Mouse (Mus musculus) heart, postnatal 36 days (tissue): ENCODE data around the gene Il17rb. TPM values are rescaled to one million over a fixed set of nuclear protein-coding genes. Genes with fewer than 3 reads are reported as not detected.

Experiments used
- DNase-seq, 2 experiments: peaks; one replicate each; pipeline ENCODE4 v3.0.0; 2021 to 2022
- intact Hi-C: fragments of 180-260 bp; cut with DNase I; formaldehyde crosslinking; loops from one replicate; pipeline ENCODE4 v1.15.1; 2025
- total RNA-seq, 2 experiments: library from RNA; stranded (reverse); gene quantifications; 2 replicates each; pipeline ENCODE4 v1.2.3; 2021

Gene Il17rb
- total RNA-seq = not detected

DNA sequence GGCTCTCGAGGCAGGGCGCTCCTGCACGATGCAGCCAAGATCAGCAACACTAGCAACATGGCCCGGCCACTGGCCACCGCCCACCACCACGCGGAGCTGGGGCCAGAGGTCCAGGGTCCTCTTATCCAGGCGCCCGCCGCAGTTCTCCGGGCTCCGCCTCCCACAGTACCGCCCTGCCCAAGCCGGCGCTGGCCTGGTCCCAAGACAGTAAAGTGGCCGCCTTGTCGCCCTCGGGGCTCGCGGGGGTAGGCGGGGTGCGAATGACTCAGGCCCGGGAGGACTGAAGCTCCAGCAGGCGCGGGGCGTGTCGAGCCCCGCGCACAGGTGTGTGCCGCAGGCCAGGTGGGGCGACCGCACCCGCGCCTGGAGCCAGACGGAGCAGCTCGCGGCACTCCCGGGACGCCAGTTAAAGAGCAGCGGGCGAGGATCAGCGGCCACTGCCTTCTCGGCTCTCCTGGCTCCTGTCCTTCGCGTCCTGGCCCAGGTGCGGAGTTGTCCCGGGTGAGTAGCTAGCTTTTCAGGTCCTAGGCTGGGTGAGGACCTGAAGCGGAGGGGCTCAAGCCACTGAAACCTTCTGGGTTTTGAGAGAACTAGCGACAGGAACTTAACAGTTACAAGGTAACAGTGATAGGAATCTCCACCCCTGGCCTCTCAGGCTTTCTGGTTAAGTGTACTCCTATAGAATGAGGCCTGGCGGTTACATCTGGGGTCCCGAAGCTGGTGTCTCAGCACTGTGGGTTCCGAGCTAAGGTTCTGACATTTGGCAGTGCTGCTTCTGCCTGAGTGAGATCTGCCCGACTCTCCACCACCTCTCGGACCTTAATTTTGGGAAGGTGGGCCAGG lies at the start of gene Il17rb, which contains the start of gene Chdh:
Gene Il17rb, minus strand, starts transcription at position 164 of the 843 bp plus-strand sequence.
Gene Chdh, plus strand, starts transcription at position 291 of the 843 bp plus-strand sequence.
- intact Hi-C loops = no loop called here
- peak; percentile 45 to 55 for DNase-seq

DNA sequence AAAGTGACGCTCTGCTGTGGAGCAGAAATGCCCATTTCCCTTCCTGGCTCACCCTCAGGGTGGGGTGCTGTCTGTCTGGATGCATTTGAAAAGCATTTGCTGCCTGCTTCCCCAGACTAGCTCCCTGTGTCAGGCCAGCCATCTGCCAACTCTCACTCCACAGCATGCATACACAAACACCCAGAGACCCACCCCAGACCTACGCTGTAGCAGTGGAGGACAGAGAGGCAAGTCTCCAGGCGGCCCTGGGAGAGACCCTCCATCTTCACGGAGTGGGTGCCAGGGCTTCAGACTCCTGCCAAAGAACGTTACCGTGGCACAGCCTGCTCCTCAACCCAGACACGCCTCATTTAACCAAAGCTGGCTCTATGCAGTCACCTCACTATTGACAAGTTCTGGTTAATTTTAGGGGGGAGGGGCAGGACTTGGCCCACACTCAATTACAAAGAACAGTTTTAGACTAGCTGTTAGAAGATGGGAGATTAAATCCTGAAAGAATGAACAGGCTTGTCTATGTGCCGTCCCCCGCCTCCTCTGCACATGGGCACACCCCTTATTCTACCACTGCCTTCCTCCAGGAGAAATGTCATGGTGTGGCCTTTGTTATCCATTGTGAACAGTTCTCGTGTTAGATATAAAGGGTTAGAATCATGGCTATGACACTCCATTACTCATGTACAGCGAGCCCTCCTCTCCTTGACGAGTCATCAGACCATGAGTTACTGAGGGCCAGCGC lies 47.5 kb upstream of the Il17rb start:
- intact Hi-C loops = no loop called here
- no peak for DNase-seq

DNA sequence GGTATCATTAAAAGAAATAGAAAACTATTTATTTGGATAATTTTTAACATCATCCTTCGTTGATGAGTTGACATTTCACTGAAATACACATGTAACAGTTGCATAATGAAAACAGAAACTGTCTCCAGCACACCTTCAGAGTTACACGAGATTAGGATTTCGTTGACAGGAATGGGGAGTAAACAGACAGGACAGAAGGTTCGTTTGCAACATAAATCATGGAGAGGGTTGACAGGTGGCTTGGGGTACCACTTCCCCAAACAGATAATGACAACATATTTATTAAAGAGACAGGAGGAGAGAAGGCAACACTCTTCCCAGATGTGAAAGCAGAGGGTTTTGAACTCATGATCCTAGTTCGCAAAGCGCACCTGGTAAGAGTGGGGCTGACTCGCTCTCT lies 46.2 kb upstream of the Il17rb start:
- intact Hi-C loops = no loop called here

DNA sequence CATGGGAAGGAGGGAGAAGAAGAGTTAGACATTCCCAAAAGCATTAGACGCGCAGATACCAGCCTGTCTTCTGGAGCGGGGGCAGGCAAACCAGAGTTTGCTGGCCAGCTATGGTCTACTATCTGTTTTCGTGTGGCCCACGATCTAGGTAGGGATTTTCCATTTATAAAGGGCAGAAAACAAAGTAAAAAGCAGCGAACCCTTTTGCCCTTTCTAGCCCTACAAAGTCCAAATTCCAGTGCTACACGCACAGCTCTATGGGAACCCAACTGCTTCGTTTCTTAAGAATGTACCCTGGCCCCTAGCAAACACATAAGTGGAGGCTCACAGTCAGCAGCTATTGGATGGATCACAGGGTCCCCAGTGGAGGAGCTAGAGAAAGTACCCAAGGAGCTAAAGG lies 41.6 kb upstream of the Il17rb start:
- no peak for DNase-seq
- intact Hi-C loops = no loop called here

More for the DNA sequence above, 46.2 kb upstream of the Il17rb start:
- DNase-seq = no peak

DNA sequence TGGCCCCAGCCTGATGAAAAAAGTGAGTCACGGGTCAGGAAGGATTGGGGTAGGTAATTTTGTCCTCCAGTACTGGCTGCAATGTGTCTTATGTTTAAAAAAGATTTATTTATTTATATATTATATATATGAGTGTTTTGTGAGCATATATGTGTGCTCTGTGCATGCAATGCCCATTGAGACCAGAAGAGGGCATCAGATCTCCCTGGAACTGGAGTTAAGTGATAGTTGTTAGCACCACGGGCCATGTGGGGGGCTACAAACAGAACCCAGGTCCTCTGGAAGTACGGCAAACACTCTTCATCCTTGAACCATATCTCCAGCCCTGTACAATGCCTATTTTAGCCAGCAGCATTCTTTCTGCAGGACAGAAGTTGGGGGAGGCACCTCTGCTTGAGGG lies 39.4 kb upstream of the Il17rb start:
- intact Hi-C loops = no loop called here
- no peak for DNase-seq

DNA sequence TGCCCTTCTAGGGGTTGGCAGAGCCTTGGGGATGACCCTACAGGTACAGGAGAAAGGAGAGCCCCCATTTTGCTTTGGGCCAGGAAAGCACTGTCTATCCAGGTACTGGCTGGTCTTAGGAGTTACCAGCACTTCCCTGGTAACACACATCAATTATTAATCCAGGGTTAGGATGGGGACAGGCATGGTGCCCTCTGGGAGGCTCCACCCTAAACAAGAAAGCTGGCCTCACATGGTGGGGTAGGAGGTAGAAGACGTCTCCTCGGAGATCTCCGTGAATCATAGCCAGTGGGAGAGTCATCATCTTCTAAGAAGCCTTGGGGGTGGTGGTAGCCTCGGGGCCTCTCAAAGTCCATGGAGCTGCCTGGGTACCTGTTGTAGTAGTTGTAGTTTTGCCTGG lies 38.3 kb upstream of the Il17rb start:
- intact Hi-C loops = no loop called here
- no peak for DNase-seq

DNA sequence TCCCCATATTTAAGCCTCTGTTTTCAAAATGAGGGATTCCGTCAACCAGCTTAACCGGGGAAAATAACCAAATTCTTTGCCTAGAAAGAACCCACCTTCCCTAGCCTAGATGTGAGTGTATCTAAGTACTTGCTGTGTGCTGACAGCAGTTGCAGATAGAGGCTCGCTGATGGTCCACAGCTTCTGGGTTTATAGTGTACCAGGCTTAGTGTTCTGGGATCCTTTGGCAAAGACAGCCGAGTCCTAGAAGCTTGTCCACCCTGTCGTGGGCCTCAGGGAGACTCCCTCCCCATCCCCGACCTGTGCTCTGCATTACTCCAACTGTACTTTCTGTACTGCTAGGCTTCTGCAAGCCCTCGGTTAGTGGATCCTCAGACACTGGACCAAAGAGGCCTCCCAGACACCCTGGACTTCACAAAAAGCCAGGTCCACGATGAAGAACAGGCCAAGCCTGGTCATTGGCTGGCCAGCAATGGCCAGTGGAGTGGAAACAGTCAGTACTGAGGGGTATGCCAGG lies 37.1 kb upstream of the Il17rb start:
- intact Hi-C loops = no loop called here
- DNase-seq = peak in 1 of 2 experiments; percentile 31

DNA sequence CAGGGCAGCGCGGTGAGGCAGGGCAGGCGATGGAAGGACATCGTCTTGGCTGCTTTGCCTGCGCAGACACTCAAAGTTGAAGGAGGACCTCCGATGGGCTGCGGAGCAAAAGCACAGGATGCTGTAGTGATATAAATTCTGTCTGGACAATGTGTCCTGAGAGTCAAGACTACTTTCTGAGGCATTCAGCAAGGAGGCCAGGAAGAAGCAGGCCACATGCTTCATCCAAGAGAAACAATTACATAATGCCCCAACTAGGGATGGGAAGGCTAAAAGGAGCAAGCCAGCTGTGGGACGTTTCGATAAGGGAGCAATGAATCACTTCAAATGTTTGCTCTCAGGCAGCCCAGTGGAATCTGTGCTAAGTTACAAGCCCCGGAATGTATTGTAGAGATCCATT lies 36.5 kb upstream of the Il17rb start:
- DNase-seq = peak; percentile 22 to 49
- intact Hi-C loops = no loop called here

DNA sequence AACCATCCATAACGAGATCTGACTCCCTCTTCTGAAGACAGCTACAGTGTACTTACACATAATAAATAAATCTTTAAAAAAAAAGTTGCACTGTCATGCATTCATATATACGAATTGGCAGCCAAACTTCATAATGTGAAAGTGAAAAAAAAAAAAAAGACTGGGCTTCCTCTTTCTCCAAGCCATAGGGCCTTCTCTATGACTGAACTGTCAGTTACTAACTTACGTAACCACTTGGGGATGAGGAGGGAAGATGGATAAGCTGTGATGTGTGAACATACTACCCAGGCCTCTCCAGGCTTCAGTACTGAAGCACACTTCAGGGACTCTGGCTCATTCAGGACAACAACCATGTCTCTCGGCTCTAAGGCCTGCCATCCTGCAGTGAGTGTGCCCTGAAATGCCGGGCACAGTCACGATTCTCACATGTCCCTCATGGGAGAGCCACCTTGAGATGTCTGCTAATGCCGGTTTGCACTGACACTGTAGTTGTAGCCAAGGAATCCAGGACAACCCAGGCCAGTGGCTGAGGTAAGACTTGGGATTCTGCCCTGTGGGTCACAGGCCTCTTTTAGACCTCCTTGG lies 34.8 kb upstream of the Il17rb start:
- DNase-seq = peak; percentile 28 to 40
- intact Hi-C loops = no loop called here

DNA sequence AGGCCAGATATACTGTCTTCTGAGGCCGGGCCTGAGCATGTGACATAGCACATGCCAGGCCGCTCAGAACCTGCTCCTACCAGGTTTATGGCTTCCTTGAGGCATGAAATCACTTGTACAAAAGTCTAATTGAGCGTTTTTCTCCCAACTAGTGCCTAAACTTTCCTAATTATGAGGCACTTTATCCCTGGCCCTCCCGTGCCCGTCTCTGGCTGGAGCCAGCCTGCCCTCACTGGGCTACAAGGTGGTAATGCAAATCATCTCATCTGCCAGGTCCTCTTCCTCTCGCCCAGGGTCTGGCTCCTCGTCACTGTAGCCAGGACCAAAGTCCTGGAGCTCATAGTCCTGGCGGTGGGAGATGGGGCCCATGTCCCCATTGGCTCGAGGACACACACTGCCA lies 33.1 kb upstream of the Il17rb start:
- intact Hi-C loops = no loop called here
- no peak for DNase-seq

DNA sequence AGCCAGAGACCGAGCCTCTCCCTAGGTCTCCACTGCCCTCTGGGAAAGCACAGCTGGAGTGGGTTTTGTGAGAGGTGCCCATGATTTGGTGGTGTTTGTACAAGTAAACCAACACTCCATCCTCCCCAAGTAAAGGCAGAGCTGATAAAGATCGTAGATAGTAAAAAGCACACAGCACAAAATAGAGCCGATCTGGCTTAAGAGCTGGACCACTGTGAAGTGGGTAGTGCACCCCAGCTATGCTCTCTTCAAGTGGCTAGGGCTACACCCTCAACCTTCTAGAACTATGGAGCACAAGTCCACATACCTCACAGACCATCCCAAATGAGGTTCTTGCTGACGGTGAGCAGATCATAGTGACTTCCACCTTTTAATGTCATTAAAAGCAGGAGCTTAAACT lies 30.7 kb upstream of the Il17rb start:
- no peak for DNase-seq
- intact Hi-C loops = no loop called here

DNA sequence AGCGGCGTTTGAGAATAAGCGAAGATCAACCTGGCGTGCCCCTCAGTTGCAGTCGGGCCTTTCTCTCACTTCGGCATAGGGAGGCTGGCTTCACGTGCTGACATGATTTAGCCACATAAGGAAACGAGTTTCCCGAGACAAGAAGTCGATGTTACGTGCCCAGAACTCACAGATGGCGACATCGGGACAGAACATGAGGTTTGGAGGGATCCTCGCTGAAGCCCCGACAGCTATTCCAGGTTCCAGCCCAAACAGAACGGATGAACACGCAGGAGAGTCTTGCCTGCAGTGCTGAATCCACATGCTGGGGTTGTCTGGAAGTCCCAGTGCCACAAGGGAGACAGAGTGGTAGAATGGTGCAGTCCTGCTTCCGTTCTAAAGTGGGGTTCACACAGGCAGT lies 29.7 kb upstream of the Il17rb start:
- no peak for DNase-seq
- intact Hi-C loops = no loop called here

DNA sequence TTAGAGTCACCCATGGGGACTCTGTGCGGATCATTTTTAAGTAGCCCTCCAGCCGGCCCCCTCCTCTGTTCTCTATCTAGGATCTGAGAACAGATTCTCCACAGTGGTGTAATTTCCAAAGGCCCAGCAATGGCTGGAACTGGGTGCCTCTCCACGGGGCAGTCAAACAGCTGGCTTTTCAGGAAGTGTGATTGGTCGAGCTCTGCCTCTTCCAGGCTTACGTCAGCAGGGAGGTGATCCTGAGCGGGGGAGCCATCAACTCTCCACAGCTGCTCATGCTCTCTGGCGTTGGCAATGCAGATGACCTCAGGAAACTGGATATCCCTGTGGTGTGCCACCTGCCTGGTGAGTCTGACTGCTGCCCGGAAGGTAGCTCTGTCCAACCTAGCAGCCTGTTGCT lies 24.7 kb upstream of the Il17rb start:
- intact Hi-C loops = no loop called here
- DNase-seq = no peak

DNA sequence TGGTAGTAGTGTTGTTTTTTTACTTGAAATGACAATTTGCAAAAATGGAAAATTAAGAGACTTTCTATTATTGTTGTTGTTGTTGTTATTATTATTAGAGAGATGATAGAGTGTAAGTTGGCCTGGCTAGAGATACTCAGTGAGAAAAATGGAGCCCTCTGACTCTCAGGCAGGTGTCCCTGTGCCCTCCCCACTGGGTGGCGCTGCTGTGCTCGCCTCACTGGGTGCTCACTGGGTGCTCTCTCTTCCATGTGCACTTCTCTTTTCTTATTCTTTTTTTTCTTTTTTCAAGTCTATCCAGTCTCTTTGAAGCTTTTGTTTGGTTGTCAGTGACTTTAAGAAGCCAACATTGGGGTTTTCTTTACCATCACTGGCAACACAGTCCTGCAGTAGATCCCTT lies 18.7 kb upstream of the Il17rb start:
- no peak for DNase-seq
- intact Hi-C loops = no loop called here

DNA sequence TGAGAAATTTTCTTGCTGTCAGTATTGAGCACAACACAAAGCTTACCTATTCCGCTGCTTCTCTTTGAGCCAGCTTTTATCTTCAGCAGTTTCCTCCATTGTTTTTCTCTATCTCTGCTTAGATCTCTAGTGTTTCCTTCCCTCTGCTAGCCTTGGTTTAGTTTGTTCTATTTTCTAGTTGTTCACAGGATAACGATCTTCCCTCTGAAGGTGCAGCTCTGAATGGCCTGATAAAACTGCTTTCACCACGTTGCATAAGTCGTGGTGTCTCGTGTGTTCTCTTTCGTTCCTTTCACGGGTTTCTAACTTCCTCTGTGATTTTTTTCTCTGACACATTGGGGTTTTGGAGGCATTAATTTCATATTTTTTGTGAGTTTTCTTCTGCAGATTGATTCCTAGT lies 15.7 kb upstream of the Il17rb start:
- no peak for DNase-seq
- intact Hi-C loops = no loop called here

DNA sequence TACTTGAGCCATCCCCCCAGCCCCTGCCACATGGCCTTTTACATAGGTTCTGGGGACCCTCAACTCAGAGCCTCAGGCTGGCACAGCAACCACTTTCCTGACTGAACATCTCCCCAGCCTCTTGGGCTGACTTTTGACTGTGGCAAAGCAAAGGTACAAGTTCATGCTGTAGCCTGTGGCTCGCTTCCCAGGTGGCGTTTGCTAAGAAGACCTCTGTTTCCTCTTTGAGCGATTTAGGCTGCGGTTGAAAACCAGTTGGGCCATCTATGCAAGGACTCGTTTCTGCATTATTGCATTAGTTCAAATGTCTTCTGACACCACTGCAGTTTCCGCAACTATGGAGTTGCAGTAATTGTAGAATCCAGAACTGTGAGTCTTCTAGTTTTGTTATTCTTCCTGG lies 13.8 kb upstream of the Il17rb start:
- intact Hi-C loops = no loop called here
- DNase-seq = no peak

DNA sequence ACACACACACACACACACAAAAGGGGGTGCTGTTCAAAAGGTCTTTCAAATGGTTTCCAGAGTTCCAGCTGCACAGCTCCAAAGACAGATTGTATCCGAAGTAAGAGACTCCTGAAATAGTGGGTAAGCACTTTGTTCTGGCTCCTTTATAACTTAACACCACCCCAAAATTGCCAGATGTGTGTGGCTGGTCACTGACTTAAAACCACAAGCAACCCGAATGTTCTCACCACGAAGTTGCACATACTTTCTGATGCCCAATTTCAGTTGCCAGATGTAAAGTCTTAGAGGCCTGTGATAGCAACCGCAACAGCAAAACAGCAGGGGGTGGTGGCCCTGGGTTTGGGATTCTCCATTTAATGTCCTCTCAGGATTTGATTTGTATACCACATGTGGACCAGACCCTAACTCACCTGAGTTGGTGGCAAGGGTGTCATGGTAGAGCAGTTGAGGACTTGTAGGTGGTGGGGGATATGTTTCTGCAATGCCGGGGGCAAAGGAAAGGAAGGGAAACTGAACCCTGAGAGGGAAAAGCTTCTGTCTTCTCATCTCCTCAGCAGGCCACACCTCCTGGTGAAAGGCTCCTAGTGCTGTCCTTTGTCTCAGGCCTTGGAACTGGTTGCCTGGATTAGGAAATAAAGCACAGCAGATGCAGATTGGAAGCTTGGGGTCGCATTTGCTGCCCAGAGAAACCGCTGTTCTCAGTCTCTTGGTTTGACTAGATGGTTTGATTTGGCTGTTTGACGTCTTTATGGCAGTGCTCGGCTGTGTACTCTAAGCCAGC lies 11.3 kb upstream of the Il17rb start:
- intact Hi-C loops = no loop called here
- DNase-seq = no peak

DNA sequence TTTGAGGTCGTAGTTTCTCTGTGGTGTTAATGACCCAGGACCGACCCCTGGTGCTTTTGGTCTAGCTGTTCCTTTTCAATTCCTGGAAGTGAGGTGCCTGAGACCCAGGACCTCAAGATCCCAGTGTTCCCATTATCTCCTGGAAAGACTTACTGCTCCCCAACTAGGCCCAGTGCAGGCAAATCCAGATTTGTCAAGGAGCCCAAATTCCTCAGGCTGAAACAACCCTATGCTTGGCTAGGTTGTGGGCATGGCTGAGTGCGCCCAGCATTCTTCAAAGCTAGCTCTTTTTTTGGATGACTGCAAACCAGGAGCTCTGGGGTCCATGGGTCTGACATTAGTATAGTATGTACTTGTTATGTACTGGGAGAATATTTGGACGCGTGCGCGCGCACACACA lies 10.7 kb upstream of the Il17rb start:
- DNase-seq = no peak
- intact Hi-C loops = no loop called here

DNA sequence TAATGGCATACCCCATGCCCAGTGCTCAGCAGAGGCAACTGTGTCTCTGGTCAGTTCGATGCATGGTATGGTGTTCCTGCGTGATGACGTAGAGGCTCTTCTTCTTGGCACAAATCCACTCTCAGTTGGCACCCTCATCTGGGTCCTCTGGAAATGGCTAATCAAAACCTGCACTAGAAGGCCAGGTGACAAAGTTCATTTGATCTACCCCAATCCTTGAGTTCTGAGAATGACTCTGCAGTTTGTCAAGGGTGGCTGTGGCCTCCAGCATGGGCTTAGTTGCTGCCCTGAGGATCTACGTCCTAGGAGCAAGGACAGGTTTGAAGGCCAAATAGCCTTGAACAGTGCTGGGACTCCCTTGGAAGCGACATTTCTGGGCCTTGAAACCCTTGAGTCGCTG lies 10.2 kb upstream of the Il17rb start:
- no peak for DNase-seq
- intact Hi-C loops = no loop called here

DNA sequence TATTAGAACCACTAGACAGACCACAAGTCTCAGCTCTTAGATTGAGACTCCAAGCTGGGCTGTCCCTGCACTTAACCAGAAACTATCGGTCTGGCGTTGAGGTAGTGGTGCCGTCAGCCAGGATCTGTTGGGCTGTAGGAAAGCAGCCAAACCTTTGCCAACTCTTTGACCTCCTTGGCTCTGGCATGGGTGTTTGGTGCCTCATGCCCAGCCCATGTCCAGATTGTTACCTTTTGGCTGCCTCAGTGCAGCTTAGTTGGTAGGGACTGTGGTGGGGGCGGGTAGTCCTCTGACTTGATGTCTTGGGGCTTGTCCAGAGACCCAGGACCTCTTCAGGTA lies 9.7 kb upstream of the Il17rb start:
- DNase-seq = no peak
- intact Hi-C loops = no loop called here
